Mouse (Mus musculus): Measurements from ENCODE around the gene Pfkl. TPM values are rescaled to one million over a fixed set of nuclear protein-coding genes. Genes with fewer than 3 reads are reported as not detected.
A peak's percentile ranks its signal among the peaks of the same experiment; 100 is the strongest.
"Not testable (repeated sequence)": the region's sequence is repeated elsewhere in the genome, so short reads cannot be mapped to it uniquely, and the experiment has no call there.

Gene Pfkl
- total RNA-seq (2021) = 100 to 1,000 TPM; 114 to 120 TPM
- long read RNA-seq, experiment 1, transcript Pfkl-201 (22 exons, 3,730 nt) = major isoform, 244 of 293 reads
- long read RNA-seq, experiment 1, partial matches to known transcripts = 36 of 293 reads
- long read RNA-seq, experiment 1, other reads (novel, unspliced or antisense) = 13 of 293 reads
- long read RNA-seq, experiment 2, transcript Pfkl-201 (22 exons, 3,730 nt) = major isoform, 97 of 125 reads
- long read RNA-seq, experiment 2, partial matches to known transcripts = 23 of 125 reads
- long read RNA-seq, experiment 2, other reads (novel, unspliced or antisense) = 5 of 125 reads

DNA sequence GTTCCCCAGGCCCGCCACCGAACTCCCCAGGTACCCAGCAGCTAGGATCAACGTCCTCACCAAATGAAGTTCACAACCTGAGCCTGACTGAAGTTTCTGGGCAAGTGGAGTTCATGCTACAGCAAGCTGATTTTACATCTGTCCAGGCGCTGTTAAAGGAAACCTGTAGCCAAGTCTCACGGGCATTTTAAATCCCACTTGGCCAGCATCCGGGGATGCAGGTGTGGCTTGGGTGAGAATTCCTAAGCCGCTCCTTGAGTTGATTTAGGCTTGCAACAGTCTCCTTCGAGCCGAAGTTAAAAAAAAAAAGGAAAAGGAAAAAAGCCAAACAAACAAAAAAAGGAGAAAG, at the start of gene Pfkl:
Gene Pfkl (minus strand): TSS at position 139 of the 349 bp plus-strand sequence.
- DNase-seq = no peak

DNA sequence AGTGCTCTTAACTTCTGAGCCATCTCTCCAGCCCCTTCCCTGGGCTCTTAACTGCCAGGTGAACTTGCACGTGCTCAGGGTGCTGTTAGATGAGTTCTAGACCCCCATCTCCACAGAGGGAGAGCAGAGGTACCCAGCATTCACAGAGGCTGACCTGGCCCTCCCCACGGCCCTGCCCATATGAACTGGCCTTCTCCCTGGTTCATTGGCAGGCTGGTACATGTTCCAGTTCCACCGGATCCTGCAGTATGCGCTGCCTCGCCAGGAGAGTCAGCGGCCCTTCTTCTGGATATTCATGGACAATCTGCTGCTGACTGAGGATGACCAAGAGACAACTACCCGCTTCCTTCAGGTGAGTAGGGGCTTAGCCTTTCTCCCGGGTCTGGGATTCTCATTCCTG, 47.2 kb upstream of the Pfkl start:
- DNase-seq = no peak

DNA sequence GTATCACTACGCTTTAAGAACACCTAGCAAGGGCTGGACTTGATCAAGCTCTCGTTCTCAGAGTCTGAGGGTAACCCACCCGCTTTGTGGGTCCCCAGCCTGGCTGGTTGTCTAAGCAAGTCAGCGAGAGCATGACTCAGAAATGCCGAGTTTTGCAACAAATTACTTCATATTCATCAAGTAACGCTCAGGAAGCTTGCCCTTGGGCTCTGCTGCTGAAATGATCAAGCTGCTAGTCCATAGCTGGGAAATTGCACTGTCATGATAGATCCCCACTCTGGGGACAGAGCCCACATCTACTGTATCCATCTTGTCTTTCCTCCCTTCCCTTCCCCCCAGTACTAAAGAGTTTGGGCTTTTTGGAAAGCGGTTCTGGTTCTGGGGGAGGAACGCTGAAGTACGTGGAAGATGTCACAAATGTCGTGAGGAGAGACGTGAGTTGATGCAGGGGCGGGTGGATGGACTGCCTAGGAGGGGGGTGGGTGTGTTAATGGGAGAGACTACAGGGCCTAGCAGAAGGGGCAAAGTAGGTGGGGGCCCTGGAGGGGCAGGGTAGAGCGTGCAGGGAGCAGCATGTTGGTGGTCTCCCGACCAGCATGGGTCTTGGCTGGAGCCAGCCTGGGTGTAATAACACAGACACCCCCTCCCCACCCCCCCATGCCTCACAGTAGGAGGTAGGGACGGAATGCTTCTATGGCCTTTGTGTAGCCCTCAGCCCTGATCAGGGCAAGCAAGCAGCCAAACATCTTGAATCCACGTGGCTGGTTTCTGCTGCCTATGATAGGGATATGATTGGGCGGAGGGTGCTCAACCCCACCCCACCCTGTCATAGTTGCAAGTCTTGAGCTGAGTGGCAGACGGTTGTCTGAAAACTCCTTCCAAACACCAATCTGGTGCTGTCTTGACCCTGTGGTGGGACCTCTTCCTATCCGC, 45.0 kb upstream of the Pfkl start:
- peak; percentile 61 to 79 for DNase-seq

DNA sequence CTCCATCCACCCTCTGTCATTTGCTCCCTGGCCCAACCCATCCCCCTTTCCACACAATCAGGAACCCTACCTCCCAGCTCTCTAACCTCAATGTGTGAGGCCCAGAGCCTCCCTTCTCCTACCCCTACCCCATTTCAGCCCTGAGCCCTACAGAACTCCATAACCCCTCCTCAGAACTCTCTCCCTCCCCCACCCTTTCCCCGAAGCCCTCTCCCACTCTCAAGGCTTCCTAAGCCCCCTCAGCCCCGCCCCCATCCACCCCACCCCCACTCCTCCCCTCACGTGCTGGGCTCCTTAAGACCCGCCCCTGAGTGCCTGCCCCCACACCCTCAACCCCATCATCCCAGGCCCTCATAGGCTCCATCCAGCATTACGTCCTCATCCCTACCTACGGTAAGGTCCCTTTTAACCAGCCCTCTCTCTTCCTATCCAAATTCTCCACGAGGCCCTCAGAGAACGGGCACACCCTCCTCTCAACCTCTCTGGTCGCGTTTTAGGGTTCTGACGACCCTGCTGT, 39.7 kb upstream of the Pfkl start:
- DNase-seq = no peak

DNA sequence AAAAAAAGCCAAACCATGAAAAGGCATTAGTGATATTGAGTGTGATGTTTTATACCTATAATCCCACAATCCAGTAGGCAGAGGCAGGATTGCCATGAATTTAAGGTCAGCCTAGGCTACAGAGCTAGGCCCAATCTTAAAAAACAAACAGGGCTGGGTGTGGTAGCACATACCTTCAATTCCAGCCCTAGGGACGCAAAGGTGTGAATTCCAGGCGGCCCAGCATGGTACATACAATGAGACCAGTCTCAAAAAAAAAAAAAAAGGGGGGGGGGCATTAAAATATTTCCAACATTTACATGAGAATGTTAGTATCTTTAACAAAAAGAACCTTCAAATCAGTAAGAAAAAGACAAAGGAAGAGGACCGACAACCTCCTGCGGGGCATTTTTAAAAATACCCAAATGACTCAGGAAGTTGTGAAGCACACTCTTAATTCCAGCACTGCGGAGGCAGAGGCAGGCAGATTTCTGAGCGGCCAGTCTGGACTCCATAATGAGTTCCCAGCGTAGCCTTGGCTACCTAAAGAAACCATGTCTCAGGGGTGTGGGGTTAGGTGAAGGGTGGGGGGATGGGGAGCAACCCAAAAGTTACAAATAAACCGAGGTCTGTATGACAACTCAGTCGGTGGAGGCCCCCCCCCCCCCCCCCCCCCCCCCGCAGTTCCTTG, 38.3 kb upstream of the Pfkl start:
- no peak for DNase-seq

DNA sequence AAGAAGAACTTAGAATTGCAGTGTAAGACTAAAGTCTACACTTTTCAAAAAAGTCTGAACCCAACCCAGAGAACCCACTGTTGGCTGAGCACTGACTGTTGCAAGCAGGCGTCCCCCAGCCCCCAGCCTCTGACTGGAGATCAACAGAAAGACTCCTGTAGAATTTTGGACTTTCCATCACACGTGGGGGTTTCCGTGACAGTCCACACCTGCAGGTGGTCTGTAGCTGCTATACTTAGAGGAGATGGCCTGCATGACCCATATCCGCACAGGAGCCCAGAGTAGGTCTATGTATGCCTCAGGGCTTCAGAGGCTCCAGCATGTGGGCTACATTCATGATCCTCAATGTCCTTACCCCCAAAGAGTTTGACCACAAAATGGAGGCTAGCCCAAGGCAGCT, 36.5 kb upstream of the Pfkl start:
- no peak for DNase-seq

DNA sequence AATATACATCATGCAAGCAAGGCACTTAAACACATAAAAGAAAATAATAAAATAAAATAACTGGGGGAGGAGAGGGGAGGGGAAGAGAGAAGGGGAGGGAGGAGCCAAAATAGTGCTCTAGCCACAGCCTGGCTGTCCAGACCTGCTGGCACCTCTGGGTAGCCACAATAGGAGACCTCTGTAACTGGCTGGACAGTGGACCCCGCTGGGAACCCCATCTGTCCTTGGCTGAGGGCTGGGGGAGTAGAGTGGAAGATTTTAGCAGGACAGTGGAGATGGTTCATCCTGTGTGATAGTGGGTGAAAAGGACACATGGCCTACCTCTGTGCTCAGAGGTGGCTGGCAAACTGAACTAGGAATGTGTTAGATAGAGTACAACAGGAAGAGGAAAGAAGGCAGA, 34.6 kb upstream of the Pfkl start:
- no peak for DNase-seq

DNA sequence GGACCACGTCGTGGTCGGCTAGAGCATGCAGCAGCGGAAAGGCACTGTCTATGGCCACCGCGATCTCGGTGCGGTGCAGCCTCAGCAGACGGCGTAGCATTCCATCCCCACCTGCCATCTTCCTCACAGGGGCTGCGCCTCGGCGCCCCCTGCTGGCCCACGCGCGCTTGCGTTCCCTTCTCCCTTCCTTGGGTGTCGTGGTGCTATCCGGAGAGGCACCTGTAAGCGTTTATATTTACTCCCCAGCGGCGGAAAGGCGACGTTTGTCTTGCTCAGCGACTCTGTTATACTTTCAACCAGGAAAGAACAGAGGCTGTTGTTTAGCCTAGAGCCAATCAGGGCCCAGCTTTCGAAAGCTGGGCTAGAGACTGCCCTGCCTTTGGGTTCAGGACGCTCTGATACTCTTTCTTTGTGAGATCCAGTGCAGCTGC, 33.5 kb upstream of the Pfkl start, which contains the start of gene Aire:
Gene Aire (minus strand): TSS at position 205 of the 431 bp plus-strand sequence.
- peak; percentile 54 to 63 for DNase-seq

DNA sequence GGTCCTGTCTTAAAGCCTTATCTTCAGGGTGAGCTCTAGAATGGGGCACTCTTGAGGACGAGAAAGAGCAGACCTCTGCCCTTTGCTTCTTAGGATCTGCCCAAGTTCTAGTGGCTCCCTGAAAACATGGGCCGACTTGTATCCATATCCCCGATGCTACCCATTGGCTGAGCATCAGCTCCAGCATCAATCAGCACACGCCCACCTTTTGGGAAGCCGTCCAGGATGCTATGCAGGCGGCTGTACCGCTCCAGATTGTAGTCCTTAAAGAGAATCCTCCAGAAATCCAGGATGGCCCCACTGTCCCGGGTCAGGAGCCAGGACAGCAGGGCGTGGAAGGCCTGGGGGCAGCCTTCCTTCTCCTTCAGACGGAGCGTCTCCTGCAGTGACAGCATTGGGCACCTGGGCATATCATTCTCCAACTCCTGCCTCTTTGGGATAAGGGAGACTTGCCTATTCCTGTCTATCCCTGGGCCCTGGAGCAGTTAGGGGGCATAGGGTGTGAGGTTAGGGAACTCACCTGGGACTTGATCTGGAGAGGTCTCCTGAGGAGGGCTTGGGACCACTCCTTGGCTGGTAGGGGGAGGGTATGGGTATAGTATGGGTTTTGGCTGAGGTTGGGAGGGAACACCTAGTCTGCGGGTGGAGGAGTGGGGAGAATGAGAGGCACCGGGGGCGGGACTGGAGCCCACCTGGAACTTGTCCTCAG, 33.0 kb upstream of the Pfkl start:
- DNase-seq = no peak

DNA sequence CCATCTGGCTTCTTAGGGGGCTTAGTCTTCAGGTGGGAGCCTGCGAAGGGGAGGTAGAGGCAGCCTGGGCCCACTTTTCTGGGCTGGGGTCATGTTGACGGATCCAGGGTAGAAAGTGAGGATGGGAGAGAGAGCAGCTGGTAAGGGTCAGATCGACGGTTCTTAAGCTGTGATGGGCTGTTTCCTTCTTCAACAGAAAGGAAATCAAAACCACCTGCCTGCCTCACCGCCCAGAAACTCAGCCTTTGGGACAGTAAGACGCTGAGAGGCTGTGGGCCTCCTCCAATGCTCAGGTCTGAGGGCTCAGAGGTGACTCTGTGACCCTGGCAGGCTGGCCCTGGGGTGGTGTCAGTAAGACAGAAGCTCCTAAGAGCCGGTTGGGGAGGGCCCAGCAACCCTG, 32.2 kb upstream of the Pfkl start:
- no peak for DNase-seq

DNA sequence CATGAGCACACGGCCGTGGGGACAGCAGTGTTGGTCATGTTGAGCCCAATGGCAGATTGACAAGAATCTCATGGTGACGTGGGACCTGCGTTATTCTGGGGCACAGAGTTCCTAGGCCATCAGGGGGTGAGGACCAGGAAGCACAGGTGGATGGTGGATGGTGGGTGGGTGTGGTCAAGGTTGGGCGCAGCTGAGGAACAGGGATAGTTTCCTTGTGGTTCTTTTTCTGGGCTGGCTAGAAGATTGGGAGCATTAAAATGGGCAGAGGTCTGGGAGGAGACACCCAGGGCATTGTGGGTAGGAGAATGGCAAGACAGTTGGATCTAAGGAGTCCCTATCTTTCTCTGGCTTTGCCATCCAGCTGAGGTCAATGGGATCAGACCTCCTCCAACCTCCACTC, 31.8 kb upstream of the Pfkl start, which contains the start of gene Dnmt3l:
Gene Dnmt3l (plus strand): TSS at position 301 of the 400 bp plus-strand sequence.
- DNase-seq = no peak

DNA sequence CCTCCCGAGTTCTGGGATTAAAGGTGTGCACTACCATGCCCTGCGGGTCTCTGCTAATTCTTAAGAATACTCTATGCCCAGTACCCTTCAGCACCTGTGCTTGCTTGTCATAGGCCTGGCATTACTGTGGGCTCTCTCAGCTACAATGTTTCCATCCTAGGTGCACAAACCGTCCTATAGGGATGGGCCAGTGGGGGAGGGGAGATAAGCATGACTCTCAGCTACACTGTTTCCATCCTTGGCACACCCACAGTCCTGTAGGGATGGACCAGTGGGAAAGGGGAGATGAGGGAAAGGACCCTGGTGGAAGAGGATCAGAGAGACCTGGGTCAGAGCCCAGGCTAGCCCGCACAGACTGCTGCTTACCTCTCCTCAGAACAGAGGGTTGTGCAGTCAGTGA, 27.3 kb upstream of the Pfkl start:
- no peak for DNase-seq

DNA sequence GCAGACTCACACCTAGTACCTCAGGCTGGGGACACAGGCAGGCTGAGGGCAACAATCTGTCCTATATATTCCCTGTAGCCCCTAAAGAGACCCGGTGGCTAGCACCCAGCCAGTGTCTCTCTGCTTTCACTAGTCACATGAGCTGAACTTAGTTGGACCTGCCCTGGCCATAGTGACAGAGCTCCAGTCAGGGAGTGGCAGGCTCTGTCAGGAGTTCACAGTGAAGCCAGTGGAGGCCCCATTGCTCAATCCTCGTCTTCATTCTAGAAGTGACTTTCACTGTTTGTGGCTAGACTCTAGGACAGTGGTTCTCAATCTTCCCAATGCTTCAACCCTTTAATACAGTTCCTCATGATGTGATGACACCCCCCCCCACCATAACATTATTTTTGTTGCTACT, 22.1 kb upstream of the Pfkl start:
- DNase-seq = no peak

DNA sequence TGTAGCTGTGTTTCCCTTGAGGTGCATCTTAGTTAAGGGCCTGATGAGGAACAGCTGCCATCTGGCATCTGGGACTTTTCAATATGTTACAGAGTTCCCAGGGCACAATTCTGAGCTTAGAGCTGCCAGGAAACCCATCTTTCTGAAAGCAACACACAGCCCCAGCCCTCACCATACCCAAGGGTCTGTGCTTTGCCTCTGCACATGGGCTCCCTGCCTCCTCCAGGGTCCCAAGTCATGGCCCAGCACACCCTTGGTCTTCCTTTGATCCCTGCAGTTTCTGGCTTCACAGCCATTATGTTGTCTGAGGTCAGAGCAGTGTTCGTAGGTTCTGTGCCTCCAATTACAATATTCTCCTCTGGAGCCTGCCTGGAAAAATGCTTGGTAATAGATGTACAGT, 19.2 kb upstream of the Pfkl start:
- no peak for DNase-seq

DNA sequence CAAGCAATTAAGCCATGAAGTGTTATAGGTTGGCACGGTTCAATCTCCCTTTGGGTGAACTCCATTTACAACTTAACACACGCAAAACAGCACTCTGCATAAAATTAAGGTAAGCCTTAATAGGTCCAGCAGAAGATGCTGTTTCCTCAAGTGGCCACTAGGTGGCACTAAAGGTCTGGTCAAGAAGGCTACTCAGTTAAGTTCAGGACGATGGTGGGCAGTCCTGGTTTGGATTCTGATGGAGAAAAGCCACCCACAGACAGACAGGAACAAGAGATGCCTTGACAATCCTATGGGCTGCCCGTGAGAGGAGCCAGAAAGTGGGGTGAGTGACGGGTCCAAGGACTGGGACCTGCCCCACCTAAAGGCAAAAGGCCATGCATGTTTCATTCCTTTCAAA, 18.2 kb upstream of the Pfkl start:
- DNase-seq = peak; percentile 70 to 84

DNA sequence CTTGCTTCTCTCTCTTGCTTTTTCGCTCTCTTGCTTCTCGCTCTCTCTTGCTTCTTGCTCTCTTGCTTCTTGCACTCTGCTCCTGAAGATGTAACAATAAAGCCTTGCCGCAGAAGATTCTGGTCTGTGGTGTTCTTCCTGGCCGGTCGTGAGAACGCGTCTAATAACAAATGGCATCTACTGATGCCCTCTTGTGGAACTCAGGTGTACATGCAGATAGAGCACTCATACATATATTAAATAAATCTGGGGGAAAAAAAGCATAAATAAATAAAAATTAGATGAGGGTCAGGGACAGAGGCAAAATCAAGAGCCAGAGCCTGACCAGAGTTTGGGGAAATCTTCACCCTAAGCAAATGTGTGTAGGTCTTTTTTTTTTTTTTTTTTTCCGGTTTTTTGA, 15.6 kb upstream of the Pfkl start:
- DNase-seq = not testable (repeated sequence)

DNA sequence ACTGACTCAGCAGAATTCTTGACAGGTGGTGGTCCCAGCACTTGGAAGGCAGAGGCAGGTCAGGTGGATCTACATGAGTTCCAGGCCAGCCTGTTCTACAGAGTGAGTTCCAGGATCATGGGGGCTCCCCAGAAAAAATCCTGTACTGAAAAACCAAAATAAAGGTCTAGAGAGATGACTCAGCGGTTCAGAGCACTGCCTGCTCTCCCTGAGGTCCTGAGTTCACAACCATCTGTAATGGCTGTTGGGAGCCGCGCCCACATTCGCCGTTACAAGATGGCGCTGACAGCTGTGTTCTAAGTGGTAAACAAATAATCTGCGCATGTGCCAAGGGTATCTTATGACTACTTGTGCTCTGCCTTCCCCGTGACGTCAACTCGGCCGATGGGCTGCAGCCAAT, 10.1 kb upstream of the Pfkl start:
- DNase-seq = not testable (repeated sequence)

DNA sequence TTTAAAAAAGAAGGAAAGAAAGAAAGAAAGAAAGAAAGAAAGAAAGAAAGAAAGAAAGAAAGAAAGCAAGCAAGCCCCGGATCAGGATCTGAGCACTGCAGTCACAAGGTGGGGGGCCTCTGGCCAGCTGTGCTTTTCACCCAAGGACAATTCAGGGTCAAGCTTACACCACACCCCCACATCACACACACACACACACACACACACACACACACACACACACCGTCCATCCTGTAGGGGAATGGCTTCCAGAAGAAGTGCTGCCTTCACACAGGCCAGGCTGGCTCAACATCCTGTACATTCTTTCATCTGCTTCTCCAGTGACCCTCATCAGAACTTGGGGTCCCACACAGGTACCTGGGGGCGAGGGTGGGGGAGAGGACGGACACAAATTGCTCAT, 9.4 kb upstream of the Pfkl start:
- no peak for DNase-seq

DNA sequence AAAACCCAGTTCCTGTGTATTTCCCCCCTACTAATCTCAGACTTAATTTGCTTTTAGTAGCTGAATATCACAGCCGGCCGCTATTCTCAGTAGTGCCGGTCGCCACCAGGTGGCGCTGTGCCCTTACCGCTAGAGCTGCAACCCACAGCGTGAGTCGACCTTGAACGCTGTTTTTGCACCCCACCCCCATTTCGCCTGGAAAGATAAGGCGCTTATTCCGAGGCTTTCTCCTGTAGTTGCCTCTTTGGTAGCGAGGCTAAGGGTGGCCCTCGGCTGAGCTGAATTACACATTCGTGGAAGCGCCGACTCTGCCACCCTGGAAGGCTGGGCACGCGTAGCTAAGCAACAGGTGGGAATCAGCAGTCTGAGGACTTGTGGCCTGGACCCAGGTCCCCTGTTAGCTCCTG, 8.9 kb upstream of the Pfkl start:
- DNase-seq = peak; percentile 74 to 89

DNA sequence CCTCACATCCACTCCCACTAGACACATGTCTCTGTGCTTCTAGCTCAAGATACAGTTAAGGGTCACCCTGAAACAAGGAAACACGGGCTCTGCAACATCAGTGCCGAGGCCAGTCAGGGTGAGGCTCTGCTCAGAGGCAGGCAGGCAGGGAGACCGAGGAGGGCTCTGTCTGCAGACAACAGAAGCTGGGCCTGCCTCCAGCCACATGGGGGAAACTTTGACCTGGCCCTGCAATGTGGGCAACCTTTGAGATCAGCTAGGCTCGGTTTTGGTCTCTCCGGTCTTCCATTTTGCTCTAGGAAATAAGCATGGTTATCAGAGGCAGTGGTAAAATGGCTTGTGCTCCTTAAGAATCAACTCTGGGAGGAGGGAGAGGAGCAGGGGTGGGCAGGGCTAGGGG, 6.5 kb upstream of the Pfkl start:
- DNase-seq = no peak

DNA sequence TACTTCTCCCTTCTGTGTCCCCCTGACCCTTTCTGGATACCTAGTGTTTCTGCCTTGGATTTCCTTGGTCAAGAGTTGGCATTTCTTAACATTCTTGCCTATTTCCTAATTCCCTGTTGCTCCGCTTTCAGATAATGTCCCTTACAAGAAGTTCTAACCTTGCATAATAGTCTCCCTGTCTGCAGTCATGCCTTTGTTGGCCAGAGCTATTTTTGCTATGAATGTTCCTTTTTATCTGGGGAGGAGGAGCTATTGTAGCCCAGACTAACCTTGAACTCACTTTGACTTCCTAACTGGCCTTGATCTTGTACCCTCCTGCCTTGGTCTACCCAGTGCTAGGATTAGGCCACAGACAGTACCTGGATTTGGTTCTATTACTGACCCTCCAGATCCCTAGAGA, 5.6 kb upstream of the Pfkl start:
- DNase-seq = peak in 1 of 2 experiments; percentile 67

Measured in heart, adult 18-20 months (tissue).